Mouse (Mus musculus): ENCODE data around the gene Npb.

DNA sequence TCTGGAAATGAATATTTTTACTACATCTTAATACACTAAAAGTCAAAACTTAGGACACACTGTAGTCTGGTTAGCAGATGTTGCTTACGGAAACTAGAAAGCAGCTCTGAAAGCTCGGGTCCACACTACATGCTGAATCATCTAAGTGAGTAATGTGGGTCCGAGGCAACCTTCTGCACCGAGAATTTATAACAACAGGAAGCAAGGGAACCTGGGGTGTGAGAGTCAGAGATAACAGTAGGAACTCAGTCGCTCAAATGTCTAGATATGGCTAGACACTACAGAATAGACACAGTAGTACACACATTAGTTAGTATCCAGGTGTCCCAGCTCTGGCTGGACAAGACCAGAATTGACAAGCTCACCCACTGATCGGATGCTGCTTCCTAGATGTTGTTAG, 19.7 kb upstream of the Npb start:
- no peak for TF ChIP-seq EP300 (optimal IDR thresholded peaks at IDR 0.05)
- TF ChIP-seq CTCF (IDR thresholded peaks at IDR 0.05; ENCODE audit: low read depth) = no peak

All from stomach, postnatal 0 days (tissue).